Mouse (Mus musculus) fat pad, adult 2 months (tissue): ENCODE results near the gene Mgat4d.
"Not testable (repeated sequence)": the region's sequence is repeated elsewhere in the genome, so short reads cannot be mapped to it uniquely, and the experiment has no call there.

Source experiments
- DNase-seq: peaks from one replicate; pipeline ENCODE4 v3.0.0-alpha.2; 2011; ENCODE audit warnings: low read depth, low spot score; ENCODE audit errors: extremely low read depth

The Mgat4d gene

DNA sequence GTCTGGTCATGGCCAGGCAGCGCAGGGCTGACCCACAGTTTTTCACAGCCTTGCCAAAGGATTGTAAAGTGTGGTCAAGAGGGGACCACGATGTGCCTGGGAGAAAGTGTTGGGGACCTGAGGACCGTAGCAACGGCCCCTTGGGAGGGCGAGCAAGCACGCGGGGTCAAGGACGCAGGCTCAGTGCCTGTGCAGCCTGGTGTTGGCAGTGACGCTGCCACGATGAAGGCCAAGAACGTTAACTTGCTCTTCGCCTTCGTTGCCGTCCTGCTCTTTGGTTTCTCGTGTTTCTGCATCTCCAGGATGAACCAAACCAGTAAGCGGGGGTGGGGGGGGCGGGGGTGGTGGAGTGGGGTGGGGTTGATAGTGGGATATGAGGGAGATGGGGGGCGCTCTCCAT, at the start of gene Mgat4d:
Mgat4d (plus strand) TSS at position 209 of the 400 bp plus-strand sequence.
- no peak for DNase-seq

GRCm38 (mm10) chr8:83300135-83300534, 48.1 kb upstream of the Mgat4d start:
- no peak for DNase-seq

- no peak for DNase-seq
These were observed 43.3 kb upstream of the Mgat4d start for GRCm38 (mm10) chr8:83304946-83305345.

DNA sequence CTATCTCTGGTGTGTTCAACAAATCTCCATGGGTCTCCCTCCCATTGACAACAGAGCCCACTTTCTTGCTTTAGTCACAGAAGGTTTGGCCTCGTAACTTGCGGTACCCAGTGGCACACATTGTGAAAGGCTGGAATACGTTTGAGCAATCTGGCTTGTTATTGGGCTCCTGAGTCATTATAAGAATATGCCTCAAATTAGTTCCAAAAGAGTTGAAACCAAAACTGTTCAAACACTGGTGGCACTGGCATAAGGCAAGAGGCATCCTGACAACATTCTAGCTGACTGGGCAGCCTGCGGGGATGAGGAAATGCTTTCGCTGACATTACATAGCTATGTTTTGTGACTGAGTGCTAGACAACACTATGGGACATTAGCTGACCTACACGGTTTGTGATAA, 38.4 kb upstream of the Mgat4d start:
- no peak for DNase-seq

DNA sequence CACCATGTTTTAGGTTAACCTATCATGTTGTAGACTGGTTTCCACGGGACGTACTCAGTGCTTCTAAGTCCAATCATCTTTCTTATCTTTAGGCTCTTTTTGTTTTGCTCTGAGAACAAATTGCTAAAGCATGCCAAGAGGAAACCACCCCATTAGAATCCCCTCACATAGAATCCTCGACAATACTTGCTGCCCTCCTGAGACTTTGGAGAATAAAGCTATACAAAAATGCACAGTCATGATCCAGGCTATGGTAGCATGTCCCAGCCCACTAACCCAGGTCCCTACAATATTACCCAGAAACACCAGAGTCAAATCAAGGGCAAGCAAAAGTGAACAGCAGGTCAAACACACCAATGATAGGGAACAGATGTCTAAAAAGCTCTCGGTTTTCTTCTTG, 33.2 kb upstream of the Mgat4d start:
- DNase-seq, result not testable (repeated sequence)

DNA sequence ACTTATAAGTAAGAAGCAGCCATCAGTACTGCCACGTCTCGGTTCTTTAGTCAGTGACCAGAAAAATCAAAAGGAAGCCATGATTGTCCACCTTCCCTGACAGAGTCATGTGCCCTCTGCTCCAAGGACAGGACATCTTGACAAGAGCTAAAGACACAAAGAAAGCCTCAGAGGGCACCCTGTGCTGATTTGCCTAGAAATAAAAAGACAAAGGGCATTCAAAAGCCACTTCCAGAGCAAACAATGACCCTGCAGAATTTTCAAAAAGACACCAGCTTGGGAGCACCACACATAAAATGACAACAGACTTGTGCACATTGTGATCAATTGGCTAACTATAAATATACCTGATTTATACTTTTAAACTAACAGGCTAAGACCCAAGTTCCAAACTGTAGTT, 32.6 kb upstream of the Mgat4d start:
- DNase-seq, result no peak

GRCm38 (mm10) chr8:83320543-83320942, 27.7 kb upstream of the Mgat4d start:
- DNase-seq, result no peak

GRCm38 (mm10) chr8:83322374-83322773, 25.9 kb upstream of the Mgat4d start:
- DNase-seq, result no peak

DNA sequence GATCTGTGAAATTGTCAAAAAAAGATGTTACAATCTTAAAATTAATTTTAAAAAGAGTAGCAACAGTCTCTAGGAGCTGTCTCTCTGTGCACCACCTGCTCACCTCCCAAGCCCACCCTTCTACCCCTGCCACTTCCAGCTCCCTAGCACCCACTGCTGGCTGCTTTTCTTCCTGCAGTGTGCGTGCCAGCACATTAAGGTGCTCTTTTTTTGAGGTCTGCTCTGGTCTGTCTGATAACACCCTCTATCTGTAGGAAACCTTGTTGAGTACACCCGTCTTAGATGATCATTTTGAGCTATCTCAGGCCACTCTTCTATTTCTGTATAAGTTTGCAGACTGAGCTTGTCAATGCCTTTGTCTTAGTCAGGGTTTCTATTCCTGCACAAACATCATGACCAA, 25.2 kb upstream of the Mgat4d start:
- DNase-seq, result no peak

DNA sequence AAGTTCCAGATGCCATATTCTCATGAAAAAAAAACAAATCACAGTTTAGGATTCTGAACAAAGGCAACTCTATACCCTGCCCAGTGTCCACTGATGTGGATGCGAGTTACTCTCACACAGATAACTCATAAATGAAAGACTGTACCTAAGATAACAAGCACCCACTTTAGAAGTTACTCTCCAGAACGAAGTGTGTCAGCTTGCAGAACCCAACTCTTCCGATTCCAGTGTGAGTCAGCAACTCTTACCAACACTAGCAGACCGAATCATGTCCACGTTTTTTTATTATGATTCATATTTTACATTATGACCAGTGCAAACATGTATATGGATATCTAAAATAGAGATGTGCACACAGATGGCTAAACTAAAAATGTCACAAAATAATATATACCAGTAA, 20.4 kb upstream of the Mgat4d start:
- DNase-seq, result no peak

DNA sequence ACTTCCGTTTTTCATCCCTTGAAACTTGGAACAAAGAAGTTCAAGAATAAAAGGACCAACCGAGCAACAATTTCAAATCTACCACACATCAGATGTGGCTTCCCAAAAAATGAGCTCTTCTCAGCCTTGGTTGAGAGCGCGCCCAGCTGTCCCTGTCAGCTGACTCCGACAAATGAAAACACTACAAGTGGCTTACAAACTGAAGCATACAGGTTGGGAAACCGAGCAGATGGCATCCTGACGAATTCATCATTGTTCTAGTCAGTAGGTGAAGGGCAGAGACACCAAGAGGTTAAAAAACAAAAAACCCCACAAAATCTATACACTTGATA, 16.7 kb upstream of the Mgat4d start:
- DNase-seq, result peak; percentile 10

DNA sequence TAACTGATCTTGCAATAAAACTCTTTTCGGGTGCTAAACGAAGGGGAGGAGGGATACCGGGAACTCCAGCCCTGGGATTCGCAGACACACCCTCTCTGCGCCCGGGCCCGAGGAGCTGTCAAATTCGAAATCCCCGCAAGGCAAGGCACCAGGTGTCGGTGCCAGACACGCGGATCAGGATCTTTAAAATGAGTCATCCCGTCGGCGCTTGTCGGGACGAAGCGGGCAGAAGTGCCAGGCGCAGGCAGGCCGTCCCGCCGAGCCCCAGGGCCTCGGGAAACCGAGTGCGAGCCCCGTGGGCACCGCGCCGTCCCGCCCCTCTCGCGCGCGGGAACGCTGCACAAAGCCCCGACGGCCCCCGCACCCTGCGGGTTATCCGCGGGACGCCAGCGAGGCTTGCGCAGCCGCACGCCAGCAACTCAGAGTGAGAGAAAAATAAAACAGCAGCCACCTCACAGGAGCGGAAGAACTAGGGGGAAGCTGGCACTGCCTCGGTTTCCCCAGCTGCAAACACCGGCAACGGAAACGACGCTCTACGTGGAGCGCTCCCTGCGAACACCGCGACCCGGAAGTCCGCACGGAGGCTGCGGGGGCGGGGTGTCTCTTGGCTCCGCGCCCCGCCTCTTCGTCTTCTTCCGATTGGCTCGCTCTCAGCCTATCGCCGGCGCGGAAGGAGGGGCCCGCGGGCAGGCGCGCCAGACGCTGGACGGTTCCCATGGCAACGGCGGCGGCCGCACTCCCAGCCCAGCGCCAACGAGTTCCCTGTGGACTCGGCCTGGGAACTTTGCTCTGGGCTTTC, 16.2 kb upstream of the Mgat4d start, which contains the start of gene Elmod2:
Elmod2 (minus strand) TSS at position 588 of the 799 bp plus-strand sequence.
- DNase-seq, result peak; percentile 23

DNA sequence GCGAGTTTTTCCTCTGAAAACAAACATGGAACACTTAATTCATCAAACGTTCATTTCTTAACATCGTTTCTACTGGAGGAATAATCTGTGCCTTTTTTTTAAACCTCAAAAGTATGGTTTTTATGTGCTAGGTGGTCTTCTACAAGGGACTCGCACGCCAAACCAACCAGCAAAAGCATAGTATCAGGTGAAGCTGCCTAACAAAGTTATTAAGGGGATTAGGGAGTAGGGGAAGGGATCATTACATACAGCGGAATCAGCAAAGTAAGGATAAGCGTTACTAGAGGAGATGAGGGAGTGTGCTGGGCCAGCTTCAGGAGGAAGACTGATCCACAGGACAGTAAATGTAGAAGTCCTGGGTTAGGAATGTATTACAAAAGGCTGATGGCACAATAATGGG, 15.4 kb upstream of the Mgat4d start:
- no peak for DNase-seq

GRCm38 (mm10) chr8:83342076-83342475, 6.2 kb upstream of the Mgat4d start:
- DNase-seq, result no peak

GRCm38 (mm10) chr8:83342693-83343092, 5.6 kb upstream of the Mgat4d start:
- no peak for DNase-seq

- no peak for DNase-seq
These were observed 3.0 kb downstream of the Mgat4d start for GRCm38 (mm10) chr8:83351315-83351714.

DNA sequence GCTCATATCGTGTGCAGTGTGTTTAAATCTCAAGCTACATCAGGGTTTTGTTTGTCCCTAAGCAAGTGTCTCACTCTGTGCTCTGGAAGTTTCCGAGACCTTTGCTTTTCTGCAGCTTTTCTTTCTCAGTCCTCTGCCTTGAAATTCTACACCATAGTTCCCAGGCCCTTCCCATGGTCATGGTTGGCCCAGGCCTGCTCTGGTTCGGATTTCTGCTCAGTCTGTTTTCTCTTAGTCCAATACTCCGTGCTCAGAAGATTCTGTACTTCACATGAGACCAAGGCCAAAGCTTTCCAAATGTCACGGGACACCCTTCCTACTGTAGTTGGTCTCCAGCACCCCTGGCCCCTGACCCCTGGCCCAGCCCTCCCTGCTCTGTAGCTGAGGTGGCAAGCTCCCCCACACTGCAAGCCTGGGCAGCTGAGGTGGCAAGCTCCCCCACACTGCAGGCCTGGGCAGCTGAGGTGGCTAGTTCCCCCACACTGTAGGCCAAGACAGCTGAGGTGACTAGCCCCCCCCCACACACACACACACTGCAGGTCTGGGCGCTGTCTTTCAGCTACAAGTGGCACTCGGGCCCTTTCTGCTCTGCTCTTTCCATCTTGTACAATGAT, 15.0 kb downstream of the Mgat4d start:
- DNase-seq, result no peak

- no peak for DNase-seq
These were observed 29.0 kb downstream of the Mgat4d start for GRCm38 (mm10) chr8:83377231-83377630.

DNA sequence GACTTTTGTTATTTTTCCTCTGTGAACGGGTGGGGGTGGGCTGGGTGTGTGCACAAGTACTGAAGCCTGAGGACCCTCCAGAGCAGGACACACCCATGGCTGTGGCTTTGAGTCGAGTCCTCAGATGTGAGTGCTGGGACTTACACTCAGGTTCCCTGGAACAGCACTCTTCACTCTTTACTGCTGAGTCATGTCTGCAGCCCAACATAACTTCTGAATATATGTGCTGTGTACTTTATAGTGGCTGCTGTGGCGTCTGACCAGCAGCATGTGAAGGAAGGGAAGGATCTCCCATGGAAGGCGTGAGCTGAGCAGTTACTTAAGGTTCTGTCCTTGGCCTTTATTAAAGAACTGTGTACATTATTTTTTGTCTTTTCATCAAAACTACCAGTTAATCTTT, 31.9 kb downstream of the Mgat4d start:
- no peak for DNase-seq

- DNase-seq, result no peak
These were observed 32.7 kb downstream of the Mgat4d start for GRCm38 (mm10) chr8:83381016-83381415.

- no peak for DNase-seq
These were observed 34.6 kb downstream of the Mgat4d start for GRCm38 (mm10) chr8:83382850-83383249.

- DNase-seq, result no peak
These were observed 41.2 kb downstream of the Mgat4d start, which contains the start of gene Clgn for GRCm38 (mm10) chr8:83389316-83390005. Gene Clgn, plus strand, starts transcription at chr8:83389867.
